ENCODE assay signal across 17 mouse cellular contexts in genomic region chrX:51264746-51265145, GRCm38 (mm10). TPM values are rescaled to one million over a fixed set of nuclear protein-coding genes. Genes with fewer than 3 reads are reported as not detected.
DNase-seq lines count a peak whose midpoint lies in the region; ATAC-seq and TF ChIP-seq lines count a peak whose summit lies in the region.
"Had no signal": no experiment of that assay in that cellular context is flagged by ENCODE, and none has a peak within 500 bp of the region (broad histone marks: within the 10 kb centered on the region; RNA-seq: fewer than 3 reads in every experiment).

No protein-coding gene starts in this region.

- no peaks in the 10 kb centered on the region for H3K4me1 ChIP-seq in embryonic facial prominence, embryonic 14.5 days (ENCODE audit: control insufficient read depth, insufficient read depth, low read length)
- no peaks in the 10 kb centered on the region for H3K4me1 ChIP-seq in embryonic facial prominence, embryonic 10.5 days
- no peaks in the 10 kb centered on the region for H3K4me1 ChIP-seq in midbrain, embryonic 14.5 days (ENCODE audit: control insufficient read depth, insufficient read depth, low read length)
- H3K4me1 ChIP-seq in midbrain, embryonic 16.5 days (ENCODE audit: control insufficient read depth, insufficient read depth, low read length): no peaks in the 10 kb centered on the region
- H3K4me1 ChIP-seq in hindbrain, postnatal 0 days (ENCODE audit: insufficient read depth, low read length): no peaks in the 10 kb centered on the region
- H3K4me1 ChIP-seq: heart, embryonic 10.5 days had no signal

- no peak for ATAC-seq in embryonic facial prominence, embryonic 14.5 days (ENCODE audit: low read depth)
- no peak for ATAC-seq in midbrain, embryonic 14.5 days (ENCODE audit: low FRiP score, low TSS enrichment)
- no peak; the same call in 1 of the 2 replicates for ATAC-seq in midbrain, embryonic 16.5 days
- ATAC-seq in hindbrain, postnatal 0 days: peak; percentile 63; the same call in 1 of the 2 replicates
- ATAC-seq: forebrain, embryonic 16.5 days had no signal

- H3K4me2 ChIP-seq in embryonic facial prominence, embryonic 14.5 days (ENCODE audit: low read depth, low read length): no peak overlapping the region
- no peak overlapping the region for H3K4me2 ChIP-seq in midbrain, embryonic 14.5 days (ENCODE audit: low read length)
- H3K4me2 ChIP-seq in midbrain, embryonic 16.5 days (ENCODE audit: low read length): no peak overlapping the region
- H3K4me2 ChIP-seq in hindbrain, postnatal 0 days (ENCODE audit: low read depth, low read length): no peak overlapping the region

- no peak overlapping the region for H3K27ac ChIP-seq in embryonic facial prominence, embryonic 14.5 days (replicated peaks; ENCODE audit: low read depth, low read length)
- H3K27ac ChIP-seq in embryonic facial prominence, embryonic 10.5 days (replicated peaks): no peak overlapping the region
- H3K27ac ChIP-seq in midbrain, embryonic 14.5 days (replicated peaks; ENCODE audit: low read depth, low read length): no peak overlapping the region
- no peak overlapping the region for H3K27ac ChIP-seq in midbrain, embryonic 16.5 days (ENCODE audit: low read length)
- H3K27ac ChIP-seq in hindbrain, postnatal 0 days: no peak overlapping the region
- H3K27ac ChIP-seq: heart, embryonic 10.5 days had no signal

- no peak for TF ChIP-seq POLR2A in brain, embryonic 14.5 days (IDR thresholded peaks at IDR 0.05; ENCODE audit: borderline replicate concordance, extremely low read depth, insufficient read depth, insufficient read length, poor library complexity, severe bottlenecking)

- no peaks in the 10 kb centered on the region for H3K36me3 ChIP-seq in embryonic facial prominence, embryonic 14.5 days (ENCODE audit: control insufficient read depth, insufficient read depth, low read length)
- H3K36me3 ChIP-seq in embryonic facial prominence, embryonic 10.5 days (replicated peaks): no peaks in the 10 kb centered on the region
- H3K36me3 ChIP-seq in midbrain, embryonic 14.5 days (ENCODE audit: control insufficient read depth, insufficient read depth, low read length): no peaks in the 10 kb centered on the region
- H3K36me3 ChIP-seq in midbrain, embryonic 16.5 days (ENCODE audit: control insufficient read depth, insufficient read depth, low read length): no peaks in the 10 kb centered on the region
- H3K36me3 ChIP-seq in hindbrain, postnatal 0 days (ENCODE audit: insufficient read depth, low read length): no peaks in the 10 kb centered on the region
- H3K36me3 ChIP-seq: heart, embryonic 10.5 days had no signal

- H3K9me3 ChIP-seq in embryonic facial prominence, embryonic 14.5 days (ENCODE audit: control insufficient read depth, low read length): no peaks in the 10 kb centered on the region
- H3K9me3 ChIP-seq in embryonic facial prominence, embryonic 10.5 days: no peaks in the 10 kb centered on the region
- H3K9me3 ChIP-seq in midbrain, embryonic 14.5 days (ENCODE audit: control insufficient read depth, low read length): no peaks in the 10 kb centered on the region
- no peaks in the 10 kb centered on the region for H3K9me3 ChIP-seq in midbrain, embryonic 16.5 days (replicated peaks; ENCODE audit: control insufficient read depth, low read length, poor library complexity, severe bottlenecking)
- H3K9me3 ChIP-seq in hindbrain, postnatal 0 days (ENCODE audit: low read length): no peaks in the 10 kb centered on the region
- H3K9me3 ChIP-seq: heart, embryonic 10.5 days had no signal

- H3K9ac ChIP-seq in embryonic facial prominence, embryonic 14.5 days (ENCODE audit: low read depth, low read length): no peak overlapping the region
- H3K9ac ChIP-seq in midbrain, embryonic 14.5 days (replicated peaks; ENCODE audit: low read length): no peak overlapping the region
- no peak overlapping the region for H3K9ac ChIP-seq in midbrain, embryonic 16.5 days (ENCODE audit: low read depth, low read length)
- no peak overlapping the region for H3K9ac ChIP-seq in hindbrain, postnatal 0 days (replicated peaks; ENCODE audit: low read length)

- H3K27me3 ChIP-seq in embryonic facial prominence, embryonic 14.5 days (replicated peaks; ENCODE audit: control insufficient read depth, insufficient read depth, low read length): no peaks in the 10 kb centered on the region
- H3K27me3 ChIP-seq in embryonic facial prominence, embryonic 10.5 days (replicated peaks; ENCODE audit: low read depth, poor library complexity, severe bottlenecking): 0 out of 2 replicates have a peak, but pooled peaks cover 4% of the 10 kb centered on the region
- no peaks in the 10 kb centered on the region for H3K27me3 ChIP-seq in midbrain, embryonic 14.5 days (ENCODE audit: control insufficient read depth, insufficient read depth, low read length)
- no peaks in the 10 kb centered on the region for H3K27me3 ChIP-seq in midbrain, embryonic 16.5 days (ENCODE audit: control insufficient read depth, insufficient read depth, low read depth, low read length)
- H3K27me3 ChIP-seq in hindbrain, postnatal 0 days (ENCODE audit: insufficient read depth, low read length): no peaks in the 10 kb centered on the region

- peak; percentile 10 for DNase-seq in embryonic facial prominence, embryonic 14.5 days (ENCODE audit: low spot score)
- DNase-seq in embryonic facial prominence, embryonic 10.5 days (ENCODE audit: low spot score): no peak
- peak; percentile 28 for DNase-seq in midbrain, embryonic 14.5 days
- peak; percentile 38 for DNase-seq in brain, embryonic 14.5 days (ENCODE audit: low read depth)
- DNase-seq in hindbrain, postnatal 0 days (ENCODE audit: low spot score): peak; percentile 34
- DNase-seq in natural killer cell, adult 2 months (ENCODE audit: low spot score in 2 of 2): no peak
- DNase-seq: adrenal gland, postnatal 10 days; cerebellum, adult 11-12 months; cerebellum, adult 9-10 months; cerebellum, postnatal 36 days; gastrocnemius, postnatal 10 days; heart, adult 18-20 months; heart, postnatal 10 days; heart, postnatal 4 days had no signal

- TF ChIP-seq CTCF in brain, embryonic 14.5 days (IDR thresholded peaks at IDR 0.05; ENCODE audit: borderline replicate concordance, extremely low read depth, insufficient read depth, insufficient read length): no peak
- TF ChIP-seq CTCF in hindbrain, postnatal 0 days (IDR thresholded peaks at IDR 0.05; ENCODE audit: low read depth): no peak

- no peak overlapping the region for H3K4me3 ChIP-seq in embryonic facial prominence, embryonic 14.5 days (ENCODE audit: low read depth, low read length)
- H3K4me3 ChIP-seq in embryonic facial prominence, embryonic 10.5 days: no peak overlapping the region
- no peak overlapping the region for H3K4me3 ChIP-seq in midbrain, embryonic 14.5 days (replicated peaks; ENCODE audit: low read depth, low read length)
- H3K4me3 ChIP-seq in midbrain, embryonic 16.5 days (ENCODE audit: low read depth, low read length): no peak overlapping the region
- H3K4me3 ChIP-seq in hindbrain, postnatal 0 days (ENCODE audit: low read length): no peak overlapping the region
- H3K4me3 ChIP-seq: heart, embryonic 10.5 days had no signal

RNA-seq across cellular contexts. Expression of gene Mbnl3, which starts 58.4 kb away (rescaled TPM):
- polyA plus RNA-seq in embryonic facial prominence, embryonic 14.5 days (2014; fragmentation: Nextera tagmentation; extraction: Ambion mirVana): 10.8 and 12.9 TPM in 2 replicates
- 8.9 and 9.2 TPM in 2 replicates for polyA plus RNA-seq in embryonic facial prominence, embryonic 10.5 days (2016; fragmentation: Nextera tagmentation; extraction: Ambion mirVana)
- polyA plus RNA-seq in midbrain, embryonic 14.5 days (2014; fragmentation: Nextera tagmentation; extraction: Ambion mirVana): 0.40 and 1.6 TPM in 2 replicates
- 0.43 and 0.66 TPM in 2 replicates for polyA plus RNA-seq in midbrain, embryonic 16.5 days (2015; fragmentation: Nextera tagmentation; extraction: Ambion mirVana)
- polyA plus RNA-seq in brain, embryonic 14.5 days (2012; rRNA removed): 1.3 and 2.0 TPM in 2 replicates
- total RNA-seq in hindbrain, postnatal 0 days (2014; rRNA removed): 0.83 and 1.4 TPM in 2 replicates
- 0.81 and 1.1 TPM in 2 replicates for polyA plus RNA-seq in hindbrain, postnatal 0 days (2015; fragmentation: Nextera tagmentation; extraction: Ambion mirVana)

Comparison
In these comparisons a context has a peak if more than half of its experiments do, and no peak if none do; other contexts are left out.
1. DNase-seq: peak in embryonic facial prominence, embryonic 14.5 days (single experiment), midbrain, embryonic 14.5 days (single experiment), brain, embryonic 14.5 days (single experiment) and hindbrain, postnatal 0 days (single experiment); none in embryonic facial prominence, embryonic 10.5 days (single experiment) and natural killer cell, adult 2 months (0 of 2).